Mouse (Mus musculus) kidney, adult 9 months (tissue): ENCODE data around the gene Brca2.
A peak's percentile ranks its signal among the peaks of the same experiment; 100 is the strongest.
"Not testable (repeated sequence)": the region's sequence is repeated elsewhere in the genome, so short reads cannot be mapped to it uniquely, and the experiment has no call there.

Source experiments
- DNase-seq: peaks from one replicate; pipeline ENCODE4 v3.0.0; 2022

Brca2 gene

GRCm38 (mm10) chr5:150521937-150522866, at the start of gene Brca2:
Brca2 (plus strand) TSS chr5:150522630.
- DNase-seq: peak; percentile 87

GRCm38 (mm10) chr5:150477364-150477763, 45.1 kb upstream of the Brca2 start:
- no peak for DNase-seq

- DNase-seq: no peak
Measured at GRCm38 (mm10) chr5:150478612-150479011, 43.8 kb upstream of the Brca2 start.

- DNase-seq: peak; percentile 56
Measured at GRCm38 (mm10) chr5:150485198-150485597, 37.2 kb upstream of the Brca2 start.

GRCm38 (mm10) chr5:150490285-150490684, 32.1 kb upstream of the Brca2 start:
- no peak for DNase-seq

GRCm38 (mm10) chr5:150490821-150491220, 31.6 kb upstream of the Brca2 start:
- DNase-seq: no peak

GRCm38 (mm10) chr5:150491573-150492173, 30.8 kb upstream of the Brca2 start:
- not testable (repeated sequence) for DNase-seq

GRCm38 (mm10) chr5:150495792-150496191, 26.6 kb upstream of the Brca2 start:
- DNase-seq: peak; percentile 33

GRCm38 (mm10) chr5:150510451-150511225, 11.8 kb upstream of the Brca2 start:
- DNase-seq: no peak

GRCm38 (mm10) chr5:150513264-150513663, 9.2 kb upstream of the Brca2 start:
- no peak for DNase-seq

- no peak for DNase-seq
Measured at GRCm38 (mm10) chr5:150514027-150514426, 8.4 kb upstream of the Brca2 start.

GRCm38 (mm10) chr5:150518064-150518463, 4.4 kb upstream of the Brca2 start, which contains the start of gene Zar1l:
Zar1l (minus strand) TSS chr5:150518164.
- no peak for DNase-seq

GRCm38 (mm10) chr5:150519551-150519950, 2.9 kb upstream of the Brca2 start:
- peak; percentile 54 for DNase-seq

GRCm38 (mm10) chr5:150522867-150523234, 421 bp downstream of the Brca2 start:
- no peak for DNase-seq

GRCm38 (mm10) chr5:150525239-150525638, 2.8 kb downstream of the Brca2 start:
- DNase-seq: no peak

GRCm38 (mm10) chr5:150541302-150541701, 18.9 kb downstream of the Brca2 start:
- no peak for DNase-seq

- DNase-seq: no peak
Measured at GRCm38 (mm10) chr5:150543184-150543583, 20.8 kb downstream of the Brca2 start.

- DNase-seq: no peak
Measured at GRCm38 (mm10) chr5:150551637-150552036, 29.2 kb downstream of the Brca2 start.

GRCm38 (mm10) chr5:150559519-150560103, 37.2 kb downstream of the Brca2 start:
- DNase-seq: no peak

- DNase-seq: no peak
Measured at GRCm38 (mm10) chr5:150560851-150561250, 38.4 kb downstream of the Brca2 start.

- no peak for DNase-seq
Measured at GRCm38 (mm10) chr5:150561376-150561775, 38.9 kb downstream of the Brca2 start.

- DNase-seq: no peak
Measured at GRCm38 (mm10) chr5:150561783-150562182, 39.4 kb downstream of the Brca2 start.

GRCm38 (mm10) chr5:150564426-150564825, 42.0 kb downstream of the Brca2 start:
- DNase-seq: no peak
